Mouse (Mus musculus) heart, adult 2 months (tissue): ENCODE measurements around the gene Map3k7cl.

Experiments
- CTCF ChIP-seq: fragments of 200-600 bp; IDR thresholded peaks from 2 replicates; pipeline ENCODE4 v1.8.1; 2022; ENCODE audit warnings: antibody characterized with exemption, mild to moderate bottlenecking, moderate library complexity
- EP300 ChIP-seq: fragments of 200-500 bp; IDR thresholded peaks from 2 replicates; pipeline ENCODE4 v1.6.1; 2011; ENCODE audit warnings: low read depth, low read length, control low read depth; ENCODE audit not compliant: insufficient read depth
- POLR2A ChIP-seq: fragments of 200-500 bp; IDR thresholded peaks from 2 replicates; pipeline ENCODE4 v1.6.1; 2011; ENCODE audit warnings: mild to moderate bottlenecking, low read depth, low read length, control low read depth; ENCODE audit not compliant: insufficient read depth

GRCm38 (mm10) chr16:87607383-87607782 lies 54.3 kb downstream of the Map3k7cl start:
- TF ChIP-seq POLR2A: no peak
- TF ChIP-seq EP300: no peak
- TF ChIP-seq CTCF: no peak
